Mouse (Mus musculus) cerebellum, adult (tissue): ENCODE measurements around the gene Gm27021.
A peak's percentile ranks its signal among the peaks of the same experiment; 100 is the strongest.

ENCODE experiments used
- ATAC-seq: cut with Nextera tagmentation; 2 replicates; pipeline ENCODE4 v1.9.2; 2017; ENCODE audit warnings: mild to moderate bottlenecking, moderate library complexity, mixed read lengths; ENCODE audit not compliant: insufficient number of reproducible peaks, low FRiP score, low TSS enrichment

Gene Gm27021

GRCm38 (mm10) chr8:120656322-120657052 is 11.4 kb downstream of the Gm27021 start:
- no peak for ATAC-seq

GRCm38 (mm10) chr8:120647532-120647931 is 20.3 kb downstream of the Gm27021 start, which contains the start of gene 1190005I06Rik:
1190005I06Rik (minus strand) TSS chr8:120647632.
- ATAC-seq, result no peak

GRCm38 (mm10) chr8:120644663-120645062 is 23.2 kb downstream of the Gm27021 start:
- peak; percentile 40; the same call in 1 of the 2 replicates for ATAC-seq

DNA sequence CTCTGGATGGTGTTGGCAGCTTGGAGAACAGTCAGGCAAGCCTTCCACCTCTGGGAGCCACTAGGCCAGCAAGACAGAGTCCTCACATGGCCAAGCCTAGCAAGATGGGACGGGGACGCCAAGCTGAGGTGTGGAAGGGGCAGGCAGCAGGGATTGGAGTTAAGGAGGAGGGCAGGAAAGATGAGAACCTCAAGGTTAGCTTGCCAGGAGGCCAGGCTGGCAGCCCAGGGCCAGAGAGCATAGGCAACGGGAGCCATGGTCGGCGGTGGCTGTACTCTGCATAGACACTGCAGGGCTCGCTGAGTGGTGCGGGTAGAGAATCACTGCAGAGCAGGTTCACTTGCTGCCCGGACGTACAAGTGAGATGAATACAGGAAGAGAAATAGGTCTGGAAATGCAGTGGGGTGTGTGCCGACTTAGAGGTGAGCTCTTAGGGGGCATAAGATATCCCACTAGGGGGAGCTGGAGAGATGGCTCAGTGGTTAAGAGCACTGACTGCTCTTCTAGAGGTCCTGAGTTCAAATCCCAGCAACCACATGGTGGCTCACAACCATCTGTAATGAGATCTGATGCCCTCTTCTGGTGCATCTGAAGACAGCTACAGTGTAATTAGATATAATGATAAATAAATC is 25.7 kb downstream of the Gm27021 start:
- ATAC-seq, result no peak

- no peak for ATAC-seq
Observed at GRCm38 (mm10) chr8:120641245-120641644, 26.6 kb downstream of the Gm27021 start.

DNA sequence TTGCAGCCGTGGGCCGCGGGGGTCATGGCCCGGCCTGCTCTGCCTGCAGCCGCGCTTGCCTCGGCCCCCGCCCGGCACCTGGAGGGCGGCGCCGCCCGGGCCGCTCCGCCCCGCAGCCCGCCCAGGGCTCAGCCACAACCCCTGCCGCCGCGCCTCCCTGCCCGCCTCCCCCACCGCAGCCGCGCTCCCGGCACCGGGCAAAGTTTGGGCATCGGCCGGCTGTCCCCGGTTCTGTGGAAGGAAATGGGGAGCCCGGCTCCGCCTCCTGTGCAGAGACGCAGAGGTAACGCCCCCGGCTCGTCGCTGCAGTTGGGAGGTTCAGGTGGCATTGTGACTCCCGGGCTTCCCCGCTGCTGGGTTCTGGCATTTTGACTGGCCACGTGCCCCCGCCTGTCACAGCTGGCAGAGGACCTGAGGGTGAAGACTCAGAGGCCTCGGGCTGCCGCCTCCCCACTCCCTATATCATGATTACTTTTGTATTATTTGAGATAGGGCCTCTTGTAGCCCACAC is 33.5 kb downstream of the Gm27021 start:
- peak; percentile 31; the same call in 1 of the 2 replicates for ATAC-seq

- ATAC-seq, result no peak
Observed at GRCm38 (mm10) chr8:120633665-120634271, 34.1 kb downstream of the Gm27021 start.

GRCm38 (mm10) chr8:120632969-120633664 is 34.8 kb downstream of the Gm27021 start:
- ATAC-seq, result no peak

- no peak for ATAC-seq
Observed at GRCm38 (mm10) chr8:120631441-120632375, 36.2 kb downstream of the Gm27021 start.

DNA sequence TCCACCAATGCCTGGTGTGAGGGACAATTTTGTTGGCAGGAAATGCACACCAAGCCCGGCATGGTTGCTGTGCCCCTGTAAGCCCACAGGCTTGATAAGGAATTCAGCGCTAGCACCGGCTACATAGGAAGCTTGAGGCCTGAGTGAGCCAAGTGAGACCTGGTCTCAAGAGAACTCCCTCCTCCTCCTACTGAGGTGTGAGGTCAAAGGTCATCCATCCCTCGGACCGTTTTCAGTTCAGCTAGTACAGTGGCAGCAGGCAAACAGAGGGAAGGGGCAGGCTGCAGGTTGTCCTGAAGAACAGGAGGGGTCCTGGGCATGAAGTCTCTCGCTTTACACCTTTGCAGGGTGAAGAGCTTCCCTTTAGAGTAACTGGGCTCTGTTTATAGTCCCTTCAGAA is 37.0 kb downstream of the Gm27021 start:
- ATAC-seq, result no peak

DNA sequence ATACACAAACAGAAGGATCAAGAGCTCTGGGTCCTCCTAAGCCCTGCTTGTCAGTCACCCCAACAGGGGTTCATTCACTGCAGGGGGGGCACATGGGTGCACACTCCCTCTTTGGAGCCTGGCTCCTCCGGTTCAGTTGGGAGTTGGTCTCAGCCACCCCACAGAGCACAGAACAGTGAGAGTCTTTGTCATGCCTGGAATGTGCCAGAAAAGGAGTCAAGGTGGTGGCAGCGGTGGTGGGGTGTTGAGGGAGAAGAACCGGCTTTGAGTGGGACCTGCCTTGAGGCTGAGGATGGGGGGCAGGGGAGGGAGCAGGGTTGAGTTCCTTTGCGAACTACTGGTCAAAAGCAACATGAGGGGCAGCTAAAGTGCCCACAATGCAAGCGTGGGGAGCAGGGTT is 37.8 kb downstream of the Gm27021 start:
- no peak for ATAC-seq

GRCm38 (mm10) chr8:120627298-120627697 is 40.6 kb downstream of the Gm27021 start:
- ATAC-seq, result peak; percentile 78

- no peak for ATAC-seq
Observed at GRCm38 (mm10) chr8:120626461-120626860, 41.4 kb downstream of the Gm27021 start.

- ATAC-seq, result no peak
Observed at GRCm38 (mm10) chr8:120623608-120624007, 44.3 kb downstream of the Gm27021 start.

DNA sequence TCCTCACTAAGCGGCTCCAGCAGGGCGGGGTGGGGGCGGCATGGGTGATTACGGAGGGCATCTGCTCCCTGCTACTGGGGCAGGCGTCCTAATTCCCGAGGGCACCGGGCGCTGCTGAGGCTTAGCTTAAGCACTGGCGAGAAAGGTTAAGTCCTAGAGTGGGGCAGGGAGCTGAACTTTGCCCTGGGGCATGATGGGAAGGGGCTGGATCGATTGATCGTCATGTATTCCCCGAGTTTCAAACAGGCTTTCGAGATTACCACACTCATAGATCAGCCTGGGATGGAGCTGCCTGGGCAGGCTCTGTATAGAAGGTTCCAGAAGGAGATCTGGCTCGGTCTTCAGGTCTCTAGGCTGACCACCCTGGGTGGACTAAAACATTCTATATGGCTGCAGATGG is 45.7 kb downstream of the Gm27021 start:
- ATAC-seq, result no peak

DNA sequence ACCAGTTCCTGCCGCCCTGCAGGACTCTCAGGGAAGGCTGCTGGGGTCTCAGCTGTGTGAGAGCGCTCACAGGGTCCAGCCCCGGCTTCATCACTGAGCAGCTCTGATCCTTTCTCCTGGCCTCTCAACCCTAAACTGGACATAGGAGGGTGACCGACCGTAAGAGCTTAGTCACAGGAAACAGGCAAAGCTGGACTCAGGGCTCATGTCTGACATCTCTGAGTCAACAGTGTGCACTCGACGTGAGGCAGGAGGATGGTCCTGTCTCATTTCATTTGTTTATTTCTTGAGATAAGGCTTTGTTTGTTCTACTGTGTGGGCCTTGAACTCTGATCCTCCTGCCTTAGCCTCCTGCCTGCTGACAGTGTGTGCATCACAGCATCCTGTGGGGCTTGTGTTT is 47.4 kb downstream of the Gm27021 start:
- no peak for ATAC-seq

GRCm38 (mm10) chr8:120619235-120620180 is 48.4 kb downstream of the Gm27021 start:
- ATAC-seq, result no peak

GRCm38 (mm10) chr8:120618110-120618509 is 49.8 kb downstream of the Gm27021 start:
- peak; percentile 49; the same call in 1 of the 2 replicates for ATAC-seq
